Mouse (Mus musculus) adrenal gland, adult 18-20 months (tissue): ENCODE results near the gene Gimap5. TPM values are rescaled to one million over a fixed set of nuclear protein-coding genes. Genes with fewer than 3 reads are reported as not detected.

ENCODE experiments used
- DNase-seq, 2 experiments: peaks; one replicate each; pipeline ENCODE4 v3.0.0; 2021 to 2022; ENCODE audit warnings: low spot score in 2 of 2
- total RNA-seq, 2 experiments: library from RNA; stranded (reverse); gene quantifications; 1 replicate in 1 of 2; 2 replicates in 1 of 2; pipeline ENCODE4 v1.2.3; 2021

The Gimap5 gene
- total RNA-seq, 2 experiments from 2014 or later, result 12.1 to 12.4 TPM

- no peak for DNase-seq
Observed at GRCm38 (mm10) chr6:48803406-48804051, 57.5 kb downstream of the Gimap5 start.

Other genes starting within 250 kb of the Gimap5 start
- 10 to 100 TPM; 65.7 to 90.8 TPM for gene Atp6v0e2, start 208.6 kb upstream of the Gimap5 start, total RNA-seq
- 10 to 100 TPM; 26.5 to 34.3 TPM for gene Lrrc61, start 191.4 kb upstream of the Gimap5 start, total RNA-seq
- gene Rarres2, start 173.4 kb upstream of the Gimap5 start, total RNA-seq, result 100 to 1,000 TPM in 1 of 2 experiments, 10 to 100 TPM in 1; 55.3 to 165 TPM
- not detected for gene Gm45021, start 156.6 kb upstream of the Gimap5 start, total RNA-seq
- 10 to 100 TPM; 67.2 to 77.6 TPM for gene Repin1, start 152.3 kb upstream of the Gimap5 start, total RNA-seq
- gene Gm44965, start 152.3 kb upstream of the Gimap5 start, total RNA-seq, result not detected
- 1 to 10 TPM; 8.2 to 9.4 TPM for gene Zfp775, start 144.1 kb upstream of the Gimap5 start, total RNA-seq
- gene AI854703, start 119.4 kb upstream of the Gimap5 start, total RNA-seq, result 1 to 10 TPM; 2.6 to 3.0 TPM
- gene Gimap8, start 99.0 kb upstream of the Gimap5 start, total RNA-seq, result 10 to 100 TPM in 1 of 2 experiments, 1 to 10 TPM in 1; 9.2 to 10.9 TPM
- 1 to 10 TPM; 6.3 to 7.6 TPM for gene Gimap9, start 70.1 kb upstream of the Gimap5 start, total RNA-seq
- gene Gimap4, start 61.6 kb upstream of the Gimap5 start, total RNA-seq, result 10 to 100 TPM; 34.4 to 46.7 TPM
- gene Gimap6, start 38.0 kb upstream of the Gimap5 start, total RNA-seq, result 10 to 100 TPM; 47.9 to 66.7 TPM
- 1 to 10 TPM; 2.0 to 3.0 TPM for gene Gm28053, start 27.6 kb upstream of the Gimap5 start, total RNA-seq
- gene Gimap7, start 27.6 kb upstream of the Gimap5 start, total RNA-seq, result 1 to 10 TPM in 1 of 2 experiments, under 1 TPM in 1; 0.56 to 1.5 TPM
- 1 to 10 TPM; 8.8 to 8.9 TPM for gene Gimap1, start 7.1 kb upstream of the Gimap5 start, total RNA-seq
- 10 to 100 TPM in 1 of 2 experiments, 1 to 10 TPM in 1; 7.8 to 11.3 TPM for gene Gimap3, start 24.7 kb downstream of the Gimap5 start, total RNA-seq
- gene Tmem176a, start 94.7 kb downstream of the Gimap5 start, total RNA-seq, result 100 to 1,000 TPM; 277 to 350 TPM
- 100 to 1,000 TPM; 514 to 636 TPM for gene Tmem176b, start 95.3 kb downstream of the Gimap5 start, total RNA-seq
- not detected for gene Aoc1, start 126.7 kb downstream of the Gimap5 start, total RNA-seq
- not detected for gene 1600015I10Rik, start 183.7 kb downstream of the Gimap5 start, total RNA-seq
- not detected for gene Doxl2, start 228.8 kb downstream of the Gimap5 start, total RNA-seq
- not detected for gene Svs1, start 240.7 kb downstream of the Gimap5 start, total RNA-seq